Mouse (Mus musculus) urinary bladder, postnatal 25 days (tissue): ENCODE measurements around the gene Ubash3a.
A peak's percentile ranks its signal among the peaks of the same experiment; 100 is the strongest.
"Not testable (repeated sequence)": the region's sequence is repeated elsewhere in the genome, so short reads cannot be mapped to it uniquely, and the experiment has no call there.

Experiments
- DNase-seq: peaks from one replicate; pipeline ENCODE4 v3.0.0; 2022; ENCODE audit warnings: low spot score

Gene Ubash3a

GRCm38 (mm10) chr17:31261352-31261751 is 53.7 kb downstream of the Ubash3a start:
- DNase-seq, result no peak

- no peak for DNase-seq
These were observed 55.0 kb downstream of the Ubash3a start for GRCm38 (mm10) chr17:31262715-31263114.

GRCm38 (mm10) chr17:31263770-31264169 is 56.1 kb downstream of the Ubash3a start:
- DNase-seq, result no peak

GRCm38 (mm10) chr17:31264372-31264771 is 56.7 kb downstream of the Ubash3a start:
- no peak for DNase-seq

GRCm38 (mm10) chr17:31265171-31265572 is 57.5 kb downstream of the Ubash3a start:
- DNase-seq, result no peak

- DNase-seq, result no peak
These were observed 58.2 kb downstream of the Ubash3a start for GRCm38 (mm10) chr17:31265831-31266230.

- DNase-seq, result no peak
These were observed 58.8 kb downstream of the Ubash3a start for GRCm38 (mm10) chr17:31266321-31266950.

GRCm38 (mm10) chr17:31267138-31267537 is 59.5 kb downstream of the Ubash3a start:
- no peak for DNase-seq

- DNase-seq, result no peak
These were observed 59.9 kb downstream of the Ubash3a start for GRCm38 (mm10) chr17:31267603-31268002.

GRCm38 (mm10) chr17:31268016-31268415 is 60.3 kb downstream of the Ubash3a start:
- no peak for DNase-seq

GRCm38 (mm10) chr17:31269761-31270160 is 62.1 kb downstream of the Ubash3a start:
- DNase-seq, result no peak

- DNase-seq, result no peak
These were observed 62.6 kb downstream of the Ubash3a start for GRCm38 (mm10) chr17:31270246-31270645.

GRCm38 (mm10) chr17:31270736-31271135 is 63.1 kb downstream of the Ubash3a start:
- DNase-seq, result not testable (repeated sequence)

- no peak for DNase-seq
These were observed 63.6 kb downstream of the Ubash3a start for GRCm38 (mm10) chr17:31271136-31271851.

GRCm38 (mm10) chr17:31272416-31273165 is 64.9 kb downstream of the Ubash3a start:
- no peak for DNase-seq

GRCm38 (mm10) chr17:31273631-31274030 is 66.0 kb downstream of the Ubash3a start:
- DNase-seq, result no peak

GRCm38 (mm10) chr17:31275181-31275580 is 67.5 kb downstream of the Ubash3a start:
- no peak for DNase-seq

GRCm38 (mm10) chr17:31276207-31276921 is 68.7 kb downstream of the Ubash3a start:
- peak; percentile 49 for DNase-seq

GRCm38 (mm10) chr17:31276922-31277918 is 69.5 kb downstream of the Ubash3a start, which contains the start of gene Rsph1:
Gene Rsph1 (minus strand): TSS chr17:31277383.
- DNase-seq, result peak; percentile 100

GRCm38 (mm10) chr17:31277931-31278330 is 70.3 kb downstream of the Ubash3a start:
- no peak for DNase-seq

GRCm38 (mm10) chr17:31279541-31279940 is 71.9 kb downstream of the Ubash3a start:
- no peak for DNase-seq
